Mouse (Mus musculus) cerebellum, adult 2 months (tissue): ENCODE data around the gene Lyg1.

Experiments
- CTCF ChIP-seq: fragments of 200-500 bp; IDR thresholded peaks from 2 replicates; pipeline ENCODE4 v1.5.1; 2011; ENCODE audit warnings: low read depth, mild to moderate bottlenecking, control low read depth, low read length, moderate library complexity, borderline replicate concordance; ENCODE audit not compliant: insufficient read depth
- POLR2A ChIP-seq: fragments of 200-500 bp; IDR thresholded peaks from 2 replicates; pipeline ENCODE4 v1.6.1; 2011; ENCODE audit warnings: low read length, control low read depth, borderline replicate concordance; ENCODE audit not compliant: insufficient read depth

GRCm38 (mm10) chr1:37931806-37932205 is 25.8 kb downstream of the Lyg1 start:
- no peak for TF ChIP-seq CTCF
- TF ChIP-seq POLR2A: no peak
